Mouse (Mus musculus): ENCODE measurements around the gene Pink1.

GRCm38 (mm10) chr4:138293949-138294550 is 32.1 kb downstream of the Pink1 start:
- TF ChIP-seq POLR2A (IDR thresholded peaks at IDR 0.05; ENCODE audit: control insufficient read depth, low read depth, low read length) (no peak), CTCF (IDR thresholded peaks at IDR 0.05; ENCODE audit: control insufficient read depth, insufficient read depth, insufficient replicate concordance, low read depth, low read length) (no peak)

Data from testis, adult 2 months (tissue).